Mouse (Mus musculus) embryonic facial prominence, embryonic 13.5 days (tissue): ENCODE measurements at regions not wholly inside any gene's neighbourhood (a gene's known extent, or its start where the extent isn't known, plus 50 kb on each side); places are given as distances from the start of the nearest gene placed in this dataset.
A peak's percentile ranks its signal among the peaks of the same experiment; 100 is the strongest.

ENCODE experiments used
- ATAC-seq: fragments of 200-750 bp; cut with Nextera tagmentation; 2 replicates; pipeline ENCODE4 v1.8.0; 2017; ENCODE audit warnings: low read depth; ENCODE audit not compliant: insufficient number of reproducible peaks, insufficient read depth, low FRiP score, low TSS enrichment
- H3K27ac ChIP-seq: fragments of 300-500 bp; sonication (generic); 2 replicates; pipeline ENCODE4 v1.5.1; 2015; ENCODE audit warnings: moderate library complexity, mild to moderate bottlenecking, inconsistent platforms
- H3K27me3 ChIP-seq: fragments of 300-500 bp; sonication (generic); 2 replicates; pipeline ENCODE4 v1.6.1; 2015; ENCODE audit warnings: mild to moderate bottlenecking, inconsistent platforms
- H3K36me3 ChIP-seq: fragments of 300-500 bp; sonication (generic); 2 replicates; pipeline ENCODE4 v1.6.1; 2015; ENCODE audit warnings: mild to moderate bottlenecking, inconsistent platforms
- H3K4me1 ChIP-seq: fragments of 300-500 bp; sonication (generic); 2 replicates; pipeline ENCODE4 v1.6.1; 2015; ENCODE audit warnings: inconsistent platforms
- H3K4me2 ChIP-seq: fragments of 300-500 bp; sonication (generic); 2 replicates; pipeline ENCODE4 v1.6.1; 2015; ENCODE audit warnings: moderate library complexity, mild to moderate bottlenecking, inconsistent platforms
- H3K4me3 ChIP-seq: fragments of 300-500 bp; sonication (generic); 2 replicates; pipeline ENCODE4 v1.5.1; 2015; ENCODE audit warnings: mild to moderate bottlenecking, inconsistent platforms
- H3K9ac ChIP-seq: fragments of 300-500 bp; sonication (generic); 2 replicates; pipeline ENCODE4 v1.6.1; 2015; ENCODE audit warnings: mild to moderate bottlenecking, inconsistent platforms
- H3K9me3 ChIP-seq: fragments of 300-500 bp; sonication (generic); 2 replicates; pipeline ENCODE4 v1.6.1; 2016; ENCODE audit warnings: inconsistent platforms
- WGBS: fragments of 180-500 bp; shearing (Covaris S2); methylation state at CpG from one replicate; pipeline ENCODE4 v1.1.7; 2015; ENCODE audit warnings: mixed read lengths; 5-methylcytosine and 5-hydroxymethylcytosine counted together

- Histone ChIP-seq H3K4me2 (no peak overlapping the region), H3K4me3 (no peak overlapping the region), H3K27me3 (no peaks in the 10 kb centered on the region), H3K36me3 (no peaks in the 10 kb centered on the region), H3K9ac (no peak overlapping the region), H3K27ac (no peak overlapping the region), H3K4me1 (peaks cover 3% of the 10 kb centered on the region), H3K9me3 (no peaks in the 10 kb centered on the region)
- ATAC-seq, result no peak
- 83% methylated on average over 10 of the region's 10 CpGs for WGBS
Measured at GRCm38 (mm10) chr2:78972288-78973117, 104.6 kb downstream of the Ube2e3 start.

- H3K4me2 ChIP-seq, result no peak overlapping the region
- no peak for ATAC-seq
- peaks cover 15% of the 10 kb centered on the region for H3K4me1 ChIP-seq
- no peak overlapping the region for H3K27ac ChIP-seq
- WGBS, result 89% methylated on average over 3 of the region's 3 CpGs
- H3K4me3 ChIP-seq, result no peak overlapping the region
- no peaks in the 10 kb centered on the region for H3K9me3 ChIP-seq
- H3K36me3 ChIP-seq, result no peaks in the 10 kb centered on the region
- no peak overlapping the region for H3K9ac ChIP-seq
- H3K27me3 ChIP-seq, result no peaks in the 10 kb centered on the region
Measured at GRCm38 (mm10) chr2:78973811-78974210, 105.9 kb downstream of the Ube2e3 start.

DNA sequence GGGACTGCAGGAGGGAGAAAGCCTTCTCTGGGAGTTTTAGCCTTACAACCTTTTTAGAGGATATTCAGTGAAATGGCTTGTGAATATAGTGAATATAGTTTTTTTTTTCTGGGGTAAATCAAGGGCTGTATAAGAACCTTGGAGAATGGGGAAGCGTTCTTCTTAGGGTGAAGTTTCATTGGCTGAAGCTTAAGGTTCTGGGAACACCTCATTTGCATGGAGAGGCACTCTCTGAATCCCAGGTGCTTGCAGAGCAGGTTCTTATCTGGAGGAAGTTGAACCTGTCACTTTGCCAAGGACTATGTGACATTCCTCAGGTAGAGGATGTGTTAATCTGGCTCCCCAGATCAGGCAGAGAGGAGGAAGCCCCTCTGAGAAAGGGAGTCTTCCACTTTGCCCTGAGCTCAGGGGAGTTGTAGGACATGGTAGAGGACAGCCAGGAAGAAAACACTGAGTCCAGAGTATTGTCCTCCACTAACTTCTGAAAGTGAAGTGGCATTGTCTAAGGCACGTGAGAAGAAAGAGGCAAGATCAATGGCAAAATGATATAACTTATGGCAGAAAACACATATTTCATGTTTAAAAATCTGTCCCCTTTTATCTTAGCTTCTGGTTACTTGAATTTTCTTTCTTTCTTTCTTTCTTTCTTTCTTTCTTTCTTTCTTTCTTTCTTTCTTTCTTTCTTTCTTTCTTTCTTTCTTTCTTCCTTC lies 106.9 kb downstream of the Ube2e3 start:
- Histone ChIP-seq H3K4me2 (no peak overlapping the region), H3K4me3 (no peak overlapping the region), H3K27ac (no peak overlapping the region), H3K9ac (no peak overlapping the region), H3K27me3 (no peaks in the 10 kb centered on the region), H3K36me3 (no peaks in the 10 kb centered on the region), H3K4me1 (peaks cover 15% of the 10 kb centered on the region), H3K9me3 (no peaks in the 10 kb centered on the region)
- 82% methylated on average over 2 of the region's 2 CpGs for WGBS
- ATAC-seq, result no peak

DNA sequence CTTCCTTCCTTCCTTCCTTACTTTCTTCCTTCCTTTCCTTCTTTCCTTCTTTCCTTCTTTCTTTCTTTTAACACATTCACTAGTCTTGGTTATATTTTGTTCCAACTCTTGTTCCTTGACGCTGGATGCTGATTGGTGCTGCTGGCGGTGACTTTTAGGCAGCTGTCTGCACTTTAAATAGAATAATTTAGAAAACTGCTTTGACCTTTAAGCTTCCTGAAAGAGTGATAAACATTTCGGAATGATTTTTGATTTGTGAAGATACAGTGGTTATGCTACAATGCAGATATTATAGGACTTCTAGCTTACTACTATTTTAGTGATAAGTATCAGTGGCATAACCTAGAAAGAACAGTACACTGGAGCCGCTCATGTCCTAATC lies 107.5 kb downstream of the Ube2e3 start:
- no peaks in the 10 kb centered on the region for H3K36me3 ChIP-seq
- 78% methylated on average over 4 of the region's 4 CpGs for WGBS
- no peak overlapping the region for H3K9ac ChIP-seq
- no peaks in the 10 kb centered on the region for H3K9me3 ChIP-seq
- H3K27ac ChIP-seq, result no peak overlapping the region
- no peak for ATAC-seq
- no peaks in the 10 kb centered on the region for H3K27me3 ChIP-seq
- peaks cover 15% of the 10 kb centered on the region for H3K4me1 ChIP-seq
- no peak overlapping the region for H3K4me3 ChIP-seq
- no peak overlapping the region for H3K4me2 ChIP-seq

DNA sequence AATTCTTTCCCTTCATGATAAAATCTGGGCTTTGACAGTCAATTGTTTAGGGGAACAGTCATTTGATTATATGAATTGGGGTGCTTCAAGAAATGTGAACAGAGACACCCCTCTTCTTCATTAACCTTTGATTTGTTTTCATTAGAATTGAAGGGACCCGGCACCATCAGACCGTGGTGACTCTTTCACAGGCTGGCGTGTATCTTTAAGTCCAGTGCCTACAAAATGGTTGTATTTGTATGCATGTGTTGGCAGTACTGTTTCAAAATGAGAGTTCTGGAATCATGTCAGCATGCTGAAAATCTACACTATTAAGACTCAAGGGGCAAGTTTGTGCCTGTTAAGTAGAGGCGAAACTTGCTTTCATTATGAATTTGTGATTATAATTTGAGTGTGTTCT lies 108.2 kb downstream of the Ube2e3 start:
- ATAC-seq, result no peak
- Histone ChIP-seq H3K4me2 (no peak overlapping the region), H3K27ac (no peak overlapping the region), H3K4me1 (peaks cover 15% of the 10 kb centered on the region), H3K27me3 (no peaks in the 10 kb centered on the region), H3K4me3 (no peak overlapping the region), H3K36me3 (no peaks in the 10 kb centered on the region), H3K9ac (no peak overlapping the region), H3K9me3 (no peaks in the 10 kb centered on the region)
- WGBS, result 88% methylated on average over 4 of the region's 4 CpGs

DNA sequence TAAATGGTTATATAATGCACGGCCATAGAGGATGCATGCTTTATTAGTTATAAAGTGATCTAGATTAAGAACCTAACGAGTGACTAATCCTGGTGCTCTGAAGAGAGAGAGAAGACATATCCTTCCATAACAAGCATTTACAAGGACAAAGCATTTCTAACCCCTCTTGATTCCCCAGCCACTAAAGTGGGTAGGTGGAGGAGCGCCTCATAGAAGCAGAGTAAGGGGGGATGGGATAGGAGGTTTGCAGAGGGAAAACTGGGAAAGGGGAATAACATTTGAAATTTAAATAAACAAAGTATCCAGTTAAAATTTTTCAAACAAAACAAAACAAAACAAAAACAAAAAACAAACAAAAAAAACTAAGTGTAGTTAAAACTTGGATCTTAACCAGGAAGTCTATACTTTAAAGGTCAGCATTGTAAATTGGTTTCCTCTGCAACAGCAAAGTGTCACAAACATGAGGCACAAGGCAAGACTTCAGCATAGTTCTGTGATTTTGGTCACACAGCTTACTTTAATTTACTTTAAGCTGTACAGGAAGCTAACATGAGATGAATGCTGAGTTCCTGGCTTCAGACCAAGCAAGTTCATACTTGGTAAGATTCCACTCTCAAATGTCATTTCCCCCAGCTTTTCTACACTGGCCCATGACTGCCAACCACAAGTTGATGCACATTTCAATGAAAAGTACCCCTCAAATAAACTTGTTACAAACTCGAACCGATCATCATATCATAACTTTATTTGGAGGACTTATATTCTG lies 109.9 kb downstream of the Ube2e3 start:
- peak; percentile 48; the same call in 1 of the 2 replicates for ATAC-seq
- Histone ChIP-seq H3K36me3 (no peaks in the 10 kb centered on the region), H3K9ac (no peak overlapping the region), H3K27me3 (no peaks in the 10 kb centered on the region), H3K4me1 (peaks cover 15% of the 10 kb centered on the region), H3K4me2 (no peak overlapping the region), H3K9me3 (no peaks in the 10 kb centered on the region), H3K4me3 (no peak overlapping the region), H3K27ac (0 out of 2 replicates have a peak overlapping the region, but pooled peaks have one; percentile 51)
- WGBS, result 57% methylated on average over 5 of the region's 5 CpGs

DNA sequence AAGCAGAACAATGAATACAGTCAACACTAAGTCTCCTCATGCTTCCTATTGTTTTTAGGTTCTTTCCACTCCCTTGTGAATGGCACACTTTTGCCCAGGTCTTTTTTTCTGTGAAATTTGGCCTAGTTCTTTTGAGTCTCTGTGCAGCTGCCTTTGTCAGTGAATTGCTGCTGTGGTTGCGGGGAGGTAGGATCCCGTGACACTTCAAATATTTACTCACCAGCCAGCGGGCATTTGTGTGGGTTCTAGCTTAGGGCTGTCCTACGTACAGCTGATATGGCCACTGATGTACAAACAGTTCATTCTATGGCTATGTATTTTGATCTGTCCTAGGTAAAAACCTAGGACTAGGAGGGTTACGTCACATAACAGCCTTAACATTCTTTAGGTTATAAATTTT lies 112.1 kb downstream of the Ube2e3 start:
- 62% methylated on average over 5 of the region's 5 CpGs for WGBS
- Histone ChIP-seq H3K4me2 (no peak overlapping the region), H3K4me1 (peaks cover 15% of the 10 kb centered on the region), H3K9me3 (no peaks in the 10 kb centered on the region), H3K9ac (no peak overlapping the region), H3K36me3 (no peaks in the 10 kb centered on the region), H3K27me3 (peaks cover 3% of the 10 kb centered on the region; the same call in 1 of the 2 replicates), H3K4me3 (no peak overlapping the region), H3K27ac (no peak overlapping the region)
- no peak for ATAC-seq

DNA sequence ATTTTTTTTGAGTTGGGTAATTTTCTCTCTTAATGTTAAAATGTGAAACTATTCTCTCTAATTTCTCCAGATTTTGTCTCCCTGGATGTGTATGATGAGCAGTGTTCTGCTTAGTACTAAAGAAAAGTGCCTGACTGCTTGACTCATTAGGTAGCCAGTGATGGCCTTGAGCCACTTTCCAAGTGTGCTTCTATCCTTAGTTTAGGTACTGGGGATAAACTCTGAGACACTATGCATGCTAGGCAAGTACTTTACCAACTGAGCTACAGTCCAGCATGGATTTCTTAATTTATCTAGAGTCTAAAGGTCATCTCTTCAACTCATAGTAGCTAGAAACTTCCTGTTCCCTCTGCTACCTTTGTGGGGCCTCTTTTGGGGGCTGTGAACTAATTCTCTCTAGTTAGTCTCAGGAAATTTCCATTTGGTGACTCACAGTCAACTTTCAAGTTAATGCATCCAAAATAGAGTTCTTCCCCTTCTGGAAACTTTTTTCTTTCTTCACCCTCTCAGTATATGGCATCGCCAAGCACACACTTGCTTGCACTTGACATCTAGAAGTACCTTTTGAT lies 112.8 kb downstream of the Ube2e3 start:
- Histone ChIP-seq H3K4me3 (no peak overlapping the region), H3K27me3 (peaks cover 6% of the 10 kb centered on the region; the same call in 1 of the 2 replicates)
- ATAC-seq, result no peak

DNA sequence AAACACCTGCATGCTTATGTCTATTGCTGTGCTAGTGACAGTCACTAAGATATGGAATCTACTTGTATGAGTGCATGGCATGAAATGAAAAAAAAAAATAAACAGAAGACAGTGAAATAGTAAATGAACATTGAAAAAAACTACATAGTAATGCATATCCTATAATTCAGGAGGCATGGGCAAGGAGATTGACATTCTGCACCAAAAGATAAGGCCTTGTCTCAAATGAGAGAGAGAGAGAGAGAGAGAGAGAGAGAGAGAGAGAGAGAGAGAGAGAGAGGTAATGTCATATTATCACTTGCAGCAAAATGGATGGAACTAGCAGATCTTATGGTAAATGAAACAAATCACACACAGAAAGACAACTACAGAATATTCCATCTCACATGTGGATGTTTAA lies 115.4 kb downstream of the Ube2e3 start:
- Histone ChIP-seq H3K4me3 (no peak overlapping the region), H3K36me3 (no peaks in the 10 kb centered on the region), H3K9me3 (no peaks in the 10 kb centered on the region), H3K4me1 (peaks cover 5% of the 10 kb centered on the region), H3K4me2 (no peak overlapping the region), H3K27ac (no peak overlapping the region), H3K9ac (no peak overlapping the region), H3K27me3 (peaks cover 6% of the 10 kb centered on the region; the same call in 1 of the 2 replicates)
- ATAC-seq, result no peak

More for the DNA sequence above, 112.8 kb downstream of the Ube2e3 start:
- no peaks in the 10 kb centered on the region for H3K36me3 ChIP-seq
- no peak overlapping the region for H3K27ac ChIP-seq
- no peaks in the 10 kb centered on the region for H3K9me3 ChIP-seq
- no peak overlapping the region for H3K9ac ChIP-seq
- no peak overlapping the region for H3K4me2 ChIP-seq
- H3K4me1 ChIP-seq, result peaks cover 15% of the 10 kb centered on the region
- WGBS, result 100% methylated on average over 1 of the region's 1 CpGs

- no peak overlapping the region for H3K4me2 ChIP-seq
- H3K9ac ChIP-seq, result no peak overlapping the region
- no peaks in the 10 kb centered on the region; the same call in 1 of the 2 replicates for H3K4me1 ChIP-seq
- H3K27me3 ChIP-seq, result peaks cover 6% of the 10 kb centered on the region; the same call in 1 of the 2 replicates
- H3K4me3 ChIP-seq, result no peak overlapping the region
- H3K9me3 ChIP-seq, result no peaks in the 10 kb centered on the region
- no peak for ATAC-seq
- no peaks in the 10 kb centered on the region for H3K36me3 ChIP-seq
- no peak overlapping the region for H3K27ac ChIP-seq
- WGBS, result 53% methylated on average over 5 of the region's 5 CpGs
Measured at GRCm38 (mm10) chr2:78983944-78984498, 116.1 kb downstream of the Ube2e3 start.

GRCm38 (mm10) chr2:78986984-78987383 lies 119.1 kb downstream of the Ube2e3 start:
- H3K9ac ChIP-seq, result no peak overlapping the region
- H3K4me1 ChIP-seq, result peaks cover 2% of the 10 kb centered on the region; the same call in 1 of the 2 replicates
- no peak overlapping the region for H3K4me2 ChIP-seq
- no peak overlapping the region for H3K27ac ChIP-seq
- H3K36me3 ChIP-seq, result no peaks in the 10 kb centered on the region
- no peak overlapping the region for H3K4me3 ChIP-seq
- H3K9me3 ChIP-seq, result no peaks in the 10 kb centered on the region
- WGBS, result 66% methylated on average over 7 of the region's 7 CpGs
- H3K27me3 ChIP-seq, result peaks cover 6% of the 10 kb centered on the region; the same call in 1 of the 2 replicates
- no peak for ATAC-seq
